Mouse (Mus musculus): ENCODE data around the gene Wdr74. TPM values are rescaled to one million over a fixed set of nuclear protein-coding genes. Genes with fewer than 3 reads are reported as not detected.
"Not testable (repeated sequence)": the region's sequence is repeated elsewhere in the genome, so short reads cannot be mapped to it uniquely, and the experiment has no call there.

Gene Wdr74
- polyA plus RNA-seq, 1 experiment: 121 TPM

DNA sequence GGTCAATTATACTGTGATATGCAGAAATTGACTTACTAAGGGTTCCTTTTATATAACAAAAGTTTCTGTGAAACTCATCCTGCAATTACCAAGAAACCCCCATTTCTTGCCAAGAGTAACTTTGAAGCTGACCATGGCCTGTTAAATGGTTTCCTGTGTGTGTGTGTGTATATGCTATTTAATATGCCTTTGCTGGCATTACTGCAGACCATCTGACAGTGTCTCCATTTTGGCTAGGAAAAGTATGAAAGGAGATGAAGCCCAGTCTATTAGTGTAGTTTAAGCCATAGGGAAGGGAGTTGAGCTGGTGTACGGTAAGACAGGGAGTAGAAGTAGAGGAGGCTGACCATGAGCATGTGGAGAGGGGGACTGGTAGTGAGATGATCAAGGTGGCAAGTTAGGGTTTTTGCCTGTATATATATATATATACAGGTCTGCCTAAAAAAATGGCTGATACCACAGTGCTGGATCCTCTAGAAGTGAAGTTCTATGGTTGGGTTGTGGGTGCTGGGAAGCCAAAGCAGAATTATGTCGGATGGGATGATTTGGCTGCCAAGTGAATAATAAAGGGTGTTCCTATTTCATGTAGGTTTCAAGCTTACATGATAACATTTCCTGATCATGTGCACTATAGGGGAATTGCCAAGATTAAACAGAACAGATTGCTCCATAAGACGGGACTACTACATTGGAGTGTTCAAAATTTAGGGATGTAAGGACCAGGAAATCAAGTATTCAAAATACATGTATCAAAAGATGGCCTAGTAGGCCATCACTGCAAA is 8.8 kb upstream of the Wdr74 start:
- TF ChIP-seq POLR2A (IDR thresholded peaks at IDR 0.05; ENCODE audit: borderline replicate concordance, control insufficient read depth, low read depth, low read length): no peak
- no peak for TF ChIP-seq CTCF (IDR thresholded peaks at IDR 0.05; ENCODE audit: control insufficient read depth, insufficient read depth, low read length)

GRCm38 (mm10) chr19:8727495-8728114 is 8.0 kb upstream of the Wdr74 start:
- 51% methylated on average over 5 of the region's 5 CpGs for WGBS
- Histone ChIP-seq H3K27ac (ENCODE audit: control insufficient read depth, insufficient read depth, low read depth, low read length, poor library complexity) (no peak overlapping the region), H3K4me3 (replicated peaks; ENCODE audit: control insufficient read depth, low read depth, low read length) (no peak overlapping the region), H3K4me1 (ENCODE audit: control insufficient read depth, insufficient read depth, low read length) (no peaks in the 10 kb centered on the region)
- no peak for TF ChIP-seq CTCF (IDR thresholded peaks at IDR 0.05; ENCODE audit: control insufficient read depth, insufficient read depth, low read length)
- TF ChIP-seq POLR2A (IDR thresholded peaks at IDR 0.05; ENCODE audit: borderline replicate concordance, control insufficient read depth, low read depth, low read length): no peak

More for the DNA sequence above, 8.8 kb upstream of the Wdr74 start:
- Histone ChIP-seq H3K4me1 (ENCODE audit: control insufficient read depth, insufficient read depth, low read length) (no peaks in the 10 kb centered on the region; the same call in 1 of the 2 replicates), H3K27ac (ENCODE audit: control insufficient read depth, insufficient read depth, low read depth, low read length, poor library complexity) (no peak overlapping the region), H3K4me3 (replicated peaks; ENCODE audit: control insufficient read depth, low read depth, low read length) (no peak overlapping the region)
- WGBS: 51% methylated on average over 3 of the region's 3 CpGs

GRCm38 (mm10) chr19:8728335-8729099 is 7.1 kb upstream of the Wdr74 start:
- 66% methylated on average over 3 of the region's 3 CpGs for WGBS
- not testable (repeated sequence) for H3K27ac ChIP-seq (ENCODE audit: control insufficient read depth, insufficient read depth, low read depth, low read length, poor library complexity); H3K4me3 ChIP-seq (replicated peaks; ENCODE audit: control insufficient read depth, low read depth, low read length); H3K4me1 ChIP-seq (ENCODE audit: control insufficient read depth, insufficient read depth, low read length)

DNA sequence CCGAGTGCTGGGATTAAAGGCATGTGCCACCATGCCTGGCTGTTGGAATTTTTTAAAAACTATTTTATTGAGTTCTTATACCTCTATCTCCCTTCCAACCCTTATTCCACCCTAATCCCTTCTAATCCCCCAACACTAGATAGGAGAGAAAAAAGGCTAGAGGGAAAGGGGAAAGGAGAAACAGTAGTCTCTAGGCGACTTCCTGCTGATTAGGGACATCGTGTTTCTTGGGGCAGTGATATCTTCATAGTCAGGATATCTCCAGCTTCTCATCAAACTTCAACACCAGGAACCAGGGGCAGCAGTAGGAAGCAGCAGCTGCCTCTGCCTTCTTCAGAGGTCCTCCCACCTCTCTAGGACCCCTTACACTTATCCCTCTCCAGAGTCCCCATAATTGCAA is 1.3 kb upstream of the Wdr74 start:
- 56% methylated on average over 3 of the region's 3 CpGs for WGBS
- TF ChIP-seq CTCF (IDR thresholded peaks at IDR 0.05; ENCODE audit: control insufficient read depth, insufficient read depth, low read length): no peak
- TF ChIP-seq POLR2A (IDR thresholded peaks at IDR 0.05; ENCODE audit: borderline replicate concordance, control insufficient read depth, low read depth, low read length): no peak
- Histone ChIP-seq H3K4me1 (ENCODE audit: control insufficient read depth, insufficient read depth, low read length) (no peaks in the 10 kb centered on the region), H3K4me3 (replicated peaks; ENCODE audit: control insufficient read depth, low read depth, low read length) (no peak overlapping the region), H3K27ac (ENCODE audit: control insufficient read depth, insufficient read depth, low read depth, low read length, poor library complexity) (no peak overlapping the region)

DNA sequence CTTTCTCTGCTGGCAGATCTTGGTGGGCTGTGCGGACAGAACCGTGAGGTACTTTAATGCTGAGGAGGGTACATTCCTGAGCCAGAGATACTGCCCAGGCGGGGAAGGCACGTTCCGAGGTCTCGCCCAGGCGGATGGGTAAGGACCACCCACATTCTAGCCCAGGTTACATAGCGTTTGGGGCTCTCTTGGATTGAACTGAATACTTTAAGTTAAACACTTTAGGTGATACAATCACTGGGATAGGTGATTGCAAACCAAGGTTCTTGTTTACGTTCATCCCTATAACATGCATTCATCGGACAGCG is 487 bp downstream of the Wdr74 start:
- Histone ChIP-seq H3K4me1 (ENCODE audit: control insufficient read depth, insufficient read depth, low read length) (0 out of 2 replicates have a peak, but pooled peaks cover 1% of the 10 kb centered on the region), H3K27ac (ENCODE audit: control insufficient read depth, insufficient read depth, low read depth, low read length, poor library complexity) (peak overlapping the region; percentile 18; the same call in 1 of the 2 replicates), H3K4me3 (replicated peaks; ENCODE audit: control insufficient read depth, low read depth, low read length) (peak overlapping the region; percentile 93)
- WGBS: 2% methylated on average over 11 of the region's 11 CpGs
- TF ChIP-seq CTCF (IDR thresholded peaks at IDR 0.05; ENCODE audit: control insufficient read depth, insufficient read depth, low read length) (no peak), POLR2A (IDR thresholded peaks at IDR 0.05; ENCODE audit: borderline replicate concordance, control insufficient read depth, low read depth, low read length) (no peak)

GRCm38 (mm10) chr19:8738911-8739310 is 3.3 kb downstream of the Wdr74 start:
- TF ChIP-seq POLR2A (IDR thresholded peaks at IDR 0.05; ENCODE audit: borderline replicate concordance, control insufficient read depth, low read depth, low read length): no peak
- no peak for TF ChIP-seq CTCF (IDR thresholded peaks at IDR 0.05; ENCODE audit: control insufficient read depth, insufficient read depth, low read length)
- no peak overlapping the region for H3K27ac ChIP-seq (ENCODE audit: control insufficient read depth, insufficient read depth, low read depth, low read length, poor library complexity)
- no peak overlapping the region for H3K4me3 ChIP-seq (replicated peaks; ENCODE audit: control insufficient read depth, low read depth, low read length)
- 84% methylated on average over 7 of the region's 7 CpGs for WGBS
- H3K4me1 ChIP-seq (ENCODE audit: control insufficient read depth, insufficient read depth, low read length): peaks cover 1% of the 10 kb centered on the region

DNA sequence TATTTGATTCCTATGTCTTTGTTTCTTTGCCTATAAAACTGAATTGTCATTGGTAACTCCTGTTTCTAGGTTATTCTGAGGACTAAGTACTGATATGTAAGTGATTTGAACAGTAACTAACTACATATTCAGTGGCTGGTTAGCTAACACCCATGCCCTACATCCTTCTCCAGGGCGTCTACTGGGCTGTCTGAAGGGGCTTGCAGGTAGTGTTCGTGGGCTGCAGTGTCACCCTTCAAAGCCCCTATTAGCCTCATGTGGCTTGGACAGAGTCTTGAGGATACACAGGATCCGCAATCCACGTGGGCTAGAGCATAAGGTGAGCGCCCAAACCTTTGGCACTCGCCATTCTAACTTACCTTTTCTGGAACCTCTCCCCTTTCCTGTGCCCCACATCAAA is 4.0 kb downstream of the Wdr74 start:
- no peak overlapping the region for H3K4me3 ChIP-seq (replicated peaks; ENCODE audit: control insufficient read depth, low read depth, low read length)
- no peak overlapping the region for H3K27ac ChIP-seq (ENCODE audit: control insufficient read depth, insufficient read depth, low read depth, low read length, poor library complexity)
- peaks cover 1% of the 10 kb centered on the region for H3K4me1 ChIP-seq (ENCODE audit: control insufficient read depth, insufficient read depth, low read length)
- 86% methylated on average over 6 of the region's 6 CpGs for WGBS
- TF ChIP-seq CTCF (IDR thresholded peaks at IDR 0.05; ENCODE audit: control insufficient read depth, insufficient read depth, low read length): no peak

- WGBS: 82% methylated on average over 14 of the region's 14 CpGs
- Histone ChIP-seq H3K4me1 (ENCODE audit: control insufficient read depth, insufficient read depth, low read length) (peaks cover 1% of the 10 kb centered on the region), H3K27ac (ENCODE audit: control insufficient read depth, insufficient read depth, low read depth, low read length, poor library complexity) (peak within 1 kb of the TSS; percentile 97), H3K4me3 (replicated peaks; ENCODE audit: control insufficient read depth, low read depth, low read length) (peak within 1 kb of the TSS; percentile 90)
- TF ChIP-seq CTCF (IDR thresholded peaks at IDR 0.05; ENCODE audit: control insufficient read depth, insufficient read depth, low read length) (no peak), POLR2A (IDR thresholded peaks at IDR 0.05; ENCODE audit: borderline replicate concordance, control insufficient read depth, low read depth, low read length) (no peak)
Observed at GRCm38 (mm10) chr19:8740603-8741002, 5.0 kb downstream of the Wdr74 start, which contains the start of gene 1700092M07Rik. 1700092M07Rik (plus strand) TSS chr19:8740718.
